Mouse (Mus musculus): Measurements from ENCODE around the gene Gm11562.
"Not testable (repeated sequence)": the region's sequence is repeated elsewhere in the genome, so short reads cannot be mapped to it uniquely, and the experiment has no call there.

Gene Gm11562

DNA sequence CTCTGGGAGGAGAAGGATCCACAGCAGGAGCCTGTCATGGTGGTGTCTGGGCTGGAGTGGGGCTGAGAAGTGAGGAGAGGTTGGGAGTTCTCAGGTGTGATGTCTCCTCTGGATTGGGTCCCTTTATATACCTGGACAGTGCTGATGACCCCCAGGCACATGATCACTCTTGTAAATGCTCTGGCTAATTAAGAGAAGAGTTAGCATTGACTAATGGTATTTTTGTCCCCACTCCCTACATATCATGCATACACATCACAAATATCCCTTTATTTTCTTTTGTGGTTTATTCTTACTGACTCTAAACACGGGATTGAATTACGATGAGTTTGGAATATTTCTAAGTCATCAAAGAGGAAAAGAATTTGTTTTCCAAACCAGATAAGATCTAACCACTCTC, at the start of gene Gm11562:
Gene Gm11562, minus strand, starts transcription at position 101 of the 400 bp plus-strand sequence.
- DNase-seq, result no peak

DNA sequence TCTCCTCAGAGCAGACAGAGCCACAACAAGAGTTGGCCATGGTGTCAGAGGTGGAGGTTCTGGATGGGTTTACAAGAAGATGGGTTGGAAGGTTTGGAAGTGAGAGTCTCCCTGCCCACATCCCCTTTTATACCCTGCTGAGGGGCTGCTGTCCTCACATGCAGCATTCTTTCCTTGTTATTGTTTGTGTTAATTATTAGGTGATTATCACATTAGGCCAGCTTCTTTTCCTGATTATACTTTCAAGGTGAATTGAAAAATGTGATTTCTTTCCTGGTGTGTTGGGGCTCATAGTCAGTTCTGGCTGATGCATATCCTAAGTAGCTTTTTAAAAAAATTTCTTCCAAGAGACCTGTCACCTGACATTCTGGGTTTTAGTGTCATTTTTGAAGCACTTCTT, 45.6 kb upstream of the Gm11562 start, which contains the start of gene Krtap4-6:
Gene Krtap4-6, minus strand, starts transcription at position 101 of the 400 bp plus-strand sequence.
- DNase-seq, result no peak

DNA sequence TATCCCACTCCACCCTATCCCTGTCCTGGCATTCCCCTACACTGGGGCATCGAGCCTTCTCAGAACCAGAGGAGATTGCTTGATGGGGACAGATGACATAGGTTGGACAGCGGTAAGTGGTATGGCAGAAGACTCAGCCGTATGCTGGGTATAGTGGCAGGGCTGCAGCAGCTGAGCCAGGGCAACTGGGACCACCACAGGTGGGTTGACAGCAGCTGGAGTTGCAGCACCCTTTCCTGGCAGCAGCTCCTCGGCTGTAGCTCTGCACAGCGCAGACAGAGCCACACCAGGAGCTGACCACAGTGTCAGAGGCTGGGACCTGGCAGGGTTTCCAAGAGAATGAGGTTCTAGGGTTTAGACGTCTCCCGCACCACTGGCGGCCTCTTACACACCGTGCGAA, 42.6 kb upstream of the Gm11562 start:
- DNase-seq, result no peak

DNA sequence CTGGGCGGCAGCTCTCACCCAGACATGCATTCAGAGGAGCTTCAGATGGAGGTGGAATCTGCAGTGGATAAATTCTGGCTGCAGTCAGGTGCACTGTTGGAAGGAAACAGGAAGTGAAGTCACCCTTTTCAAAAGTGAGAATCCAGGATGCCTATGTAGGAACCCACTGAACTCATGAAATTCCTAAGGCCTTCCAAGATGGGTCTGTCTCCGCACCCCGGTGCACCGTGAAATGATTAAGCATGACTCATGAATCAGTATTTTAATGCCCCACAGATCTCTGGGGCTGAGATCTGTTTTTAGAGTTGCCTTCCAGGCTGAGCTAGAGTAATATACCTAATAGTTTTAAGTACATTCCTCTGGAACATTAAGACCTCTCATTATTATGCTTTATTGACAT, 39.0 kb upstream of the Gm11562 start:
- no peak for DNase-seq

DNA sequence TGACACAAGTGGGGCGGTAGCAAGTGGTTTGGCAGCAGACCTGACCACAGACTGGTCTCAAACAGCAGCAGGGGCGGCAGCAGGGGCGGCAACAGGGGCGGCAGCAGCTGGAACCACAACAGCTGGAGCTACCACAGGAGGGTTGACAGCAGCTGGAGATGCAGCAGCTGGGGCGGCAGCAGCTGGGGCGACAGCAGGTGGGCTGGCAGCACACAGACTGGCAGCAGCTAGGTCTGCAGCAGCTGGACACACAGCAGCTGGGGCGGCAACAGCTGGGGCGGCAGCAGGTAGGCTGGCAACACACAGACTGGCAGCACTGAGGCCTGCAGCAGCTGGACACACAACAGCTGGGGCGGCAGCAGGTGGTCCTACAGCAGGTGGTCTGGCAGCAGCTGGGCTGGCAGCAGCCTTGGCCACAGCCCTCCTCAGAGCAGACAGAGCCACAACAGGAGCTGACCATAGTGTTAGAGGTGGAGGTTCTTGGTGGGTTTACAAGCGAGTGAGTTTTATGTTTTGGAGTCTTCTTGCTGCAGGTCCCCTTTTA, 38.3 kb upstream of the Gm11562 start, which contains the start of gene Gm11563:
Gene Gm11563, minus strand, starts transcription at position 494 of the 544 bp plus-strand sequence.
- not testable (repeated sequence) for DNase-seq

DNA sequence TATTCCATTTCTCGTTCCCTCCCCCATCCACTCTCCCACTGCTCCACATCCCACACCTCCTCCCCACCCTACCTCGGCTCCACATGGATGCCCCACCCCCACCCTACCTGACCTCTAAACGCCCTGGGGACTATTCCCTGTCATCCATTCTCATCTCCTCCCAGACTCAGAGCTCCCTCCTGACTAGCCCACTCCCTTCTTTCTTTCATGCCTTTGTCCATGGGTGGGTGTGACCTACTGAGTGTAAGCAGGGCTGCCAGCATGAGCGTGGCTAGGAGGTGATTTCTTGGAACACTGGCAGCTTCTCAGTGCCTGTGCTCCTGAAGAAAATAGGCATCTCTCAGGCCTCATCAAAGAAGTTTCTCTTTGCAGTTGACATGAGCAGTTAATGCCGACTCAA, 36.8 kb upstream of the Gm11562 start:
- DNase-seq, result no peak

DNA sequence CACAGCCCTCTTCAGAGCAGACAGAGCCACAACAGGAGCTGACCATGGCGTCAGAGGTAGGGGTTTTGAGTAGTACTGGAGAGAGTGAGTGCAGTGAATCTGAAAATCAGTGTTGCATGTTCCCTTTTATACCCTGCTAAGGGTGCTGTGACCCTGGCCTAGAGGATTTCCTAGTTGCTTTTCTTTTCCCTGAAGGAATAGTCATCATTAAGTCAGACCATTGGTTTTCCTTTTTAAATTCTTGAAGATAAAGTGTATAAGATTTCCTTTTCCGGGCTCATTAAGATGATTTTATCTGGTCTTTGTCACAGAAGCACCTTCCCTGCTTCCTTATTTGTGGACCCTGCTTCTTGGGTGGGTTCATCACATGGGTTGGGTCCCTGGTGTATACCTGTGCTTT, 29.9 kb upstream of the Gm11562 start, which contains the start of gene Gm11555:
Gene Gm11555, minus strand, starts transcription at position 101 of the 400 bp plus-strand sequence.
- DNase-seq, result no peak

DNA sequence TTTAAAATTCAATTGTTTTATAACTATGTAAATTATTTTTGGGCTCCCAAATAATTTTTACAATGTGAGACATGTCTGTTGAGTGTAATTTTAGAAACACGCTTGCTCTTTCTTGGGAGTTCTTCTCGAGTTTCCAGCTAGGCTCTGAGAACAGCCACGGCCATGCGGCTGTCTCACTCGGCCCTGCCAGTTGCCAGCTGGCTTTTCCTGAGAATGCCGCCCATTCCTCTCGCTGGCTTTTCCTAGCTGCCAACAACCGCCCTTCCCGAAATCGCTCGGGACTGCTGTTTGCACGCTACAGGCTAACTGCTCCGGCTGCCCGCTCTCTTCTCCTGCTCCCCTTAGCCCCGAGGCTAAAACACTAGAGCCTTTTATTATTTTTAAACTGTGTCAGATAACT, 26.2 kb upstream of the Gm11562 start:
- DNase-seq, result peak; percentile 22

DNA sequence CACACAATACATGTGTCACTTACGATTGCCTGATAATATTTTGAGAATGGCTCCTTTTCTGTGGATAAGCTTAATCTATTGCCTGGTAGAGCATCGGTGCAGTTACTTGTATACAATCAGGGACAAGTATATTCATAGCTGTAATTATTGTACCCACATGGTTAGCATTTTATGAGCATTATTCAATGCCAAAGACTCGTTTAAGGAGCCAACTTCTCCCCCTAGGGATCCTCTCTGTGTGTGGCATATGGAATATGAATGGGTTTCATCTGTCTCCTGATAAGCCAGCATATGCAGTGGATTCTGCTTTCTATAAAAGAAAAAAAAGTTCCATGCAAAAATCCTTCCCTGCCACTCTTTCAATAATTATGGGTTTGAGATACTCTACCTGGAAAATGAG, 24.1 kb upstream of the Gm11562 start:
- DNase-seq, result no peak

DNA sequence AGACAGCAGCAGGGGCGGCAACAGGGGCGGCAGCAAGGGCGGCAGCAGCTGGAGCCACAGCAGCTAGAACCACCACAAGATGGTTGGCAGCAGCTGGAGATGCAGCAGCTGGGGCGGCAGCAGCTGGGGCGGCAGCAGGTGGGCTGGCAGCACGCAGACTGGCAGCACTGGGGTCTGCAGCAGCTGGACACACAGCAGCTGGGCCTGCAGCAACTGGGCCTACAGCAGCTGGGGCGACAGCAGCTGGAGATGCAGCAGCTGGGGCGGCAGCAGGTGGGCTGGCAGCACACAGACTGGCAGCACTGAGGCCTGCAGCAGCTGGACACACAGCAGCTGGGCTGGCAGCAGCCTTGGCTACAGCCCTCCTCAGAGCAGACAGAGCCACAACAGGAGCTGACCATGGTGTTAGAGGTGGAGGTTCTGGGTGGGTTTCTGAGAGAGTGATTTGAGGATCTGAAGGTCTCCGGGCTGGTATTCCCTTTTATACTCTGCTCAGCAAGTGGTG, 23.5 kb upstream of the Gm11562 start, which contains the start of gene Krtap4-7:
Gene Krtap4-7, minus strand, starts transcription at position 455 of the 505 bp plus-strand sequence.
- not testable (repeated sequence) for DNase-seq

DNA sequence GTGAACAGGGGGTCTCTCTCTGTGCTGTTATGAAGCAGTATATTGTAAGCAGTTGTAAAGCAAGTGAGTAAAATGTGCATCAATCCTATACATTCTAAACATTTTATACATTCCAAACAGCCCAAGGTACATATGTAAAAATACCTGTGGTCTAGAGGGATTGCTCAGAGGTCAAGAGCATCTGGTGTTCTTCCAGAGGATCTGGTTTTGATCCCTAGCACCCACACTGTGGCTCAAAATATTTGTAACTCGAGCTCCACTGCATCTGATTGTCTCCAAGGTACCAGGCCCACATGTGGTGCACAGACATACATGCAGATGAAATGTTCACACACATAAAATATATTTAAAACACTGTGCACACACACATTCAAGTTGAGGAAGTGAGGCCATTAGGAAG, 20.7 kb upstream of the Gm11562 start:
- DNase-seq, result no peak

DNA sequence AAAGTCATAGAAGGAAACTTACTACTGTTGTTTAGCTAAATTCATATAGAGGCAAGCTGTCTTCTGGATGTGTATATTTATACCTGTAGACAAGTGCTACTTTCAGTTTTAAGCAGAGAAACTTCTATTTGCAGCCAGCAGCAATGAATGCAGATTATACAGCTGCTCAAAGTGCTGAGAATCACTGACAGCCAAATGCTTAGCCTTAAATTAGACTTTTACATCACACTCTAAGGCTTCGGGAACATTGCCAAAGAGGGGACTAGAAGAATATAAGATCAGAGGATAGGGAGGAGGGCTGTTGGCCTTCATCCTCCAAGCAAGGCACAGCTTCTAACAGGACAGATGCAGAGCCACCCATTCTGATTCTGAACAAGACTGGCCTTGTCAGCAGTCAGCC, 16.9 kb upstream of the Gm11562 start:
- DNase-seq, result no peak

DNA sequence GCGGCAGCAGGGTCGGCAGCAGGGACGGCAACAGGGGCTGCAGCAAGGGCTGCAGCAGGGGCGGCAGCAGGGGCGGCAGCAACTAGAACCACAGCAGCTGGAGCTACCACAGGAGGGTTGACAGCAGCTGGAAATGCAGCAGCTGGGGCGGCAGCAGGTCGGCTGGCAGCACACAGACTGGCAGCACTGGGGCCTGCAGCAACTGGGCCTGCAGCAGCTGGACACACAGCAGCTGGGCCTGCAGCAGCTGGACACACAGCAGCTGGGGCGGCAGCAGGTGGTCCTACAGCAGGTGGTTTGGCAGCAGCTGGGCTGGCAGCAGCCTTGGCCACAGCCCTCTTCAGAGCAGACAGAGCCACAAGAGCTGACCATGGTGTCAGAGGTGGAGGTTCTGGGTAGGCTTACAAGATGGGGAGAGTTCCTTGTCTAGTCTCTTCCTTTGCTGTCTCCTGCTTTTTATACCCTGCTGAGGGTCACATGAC, 14.5 kb upstream of the Gm11562 start, which contains the start of gene Krtap4-2:
Gene Krtap4-2, minus strand, starts transcription at position 432 of the 482 bp plus-strand sequence.
- DNase-seq, result no peak

DNA sequence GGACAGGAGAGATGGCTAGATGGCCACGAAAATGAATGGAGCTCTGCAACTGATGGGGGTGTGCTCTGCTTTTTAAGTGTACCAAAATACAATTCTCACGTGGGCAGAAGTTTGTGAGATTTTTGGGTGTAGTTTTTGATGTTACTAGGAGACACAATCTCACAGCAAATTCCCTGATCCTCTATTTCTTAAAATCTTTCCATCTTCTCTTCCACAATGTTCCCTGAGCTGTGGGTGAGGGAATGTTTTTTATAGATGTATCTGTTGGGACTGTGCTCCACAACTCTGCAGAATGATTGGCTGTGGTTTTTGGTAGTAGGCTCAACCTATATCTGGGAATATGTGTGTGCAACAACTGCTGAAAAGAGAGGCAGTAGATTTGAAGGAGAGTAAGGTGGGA, 13.1 kb upstream of the Gm11562 start:
- no peak for DNase-seq

DNA sequence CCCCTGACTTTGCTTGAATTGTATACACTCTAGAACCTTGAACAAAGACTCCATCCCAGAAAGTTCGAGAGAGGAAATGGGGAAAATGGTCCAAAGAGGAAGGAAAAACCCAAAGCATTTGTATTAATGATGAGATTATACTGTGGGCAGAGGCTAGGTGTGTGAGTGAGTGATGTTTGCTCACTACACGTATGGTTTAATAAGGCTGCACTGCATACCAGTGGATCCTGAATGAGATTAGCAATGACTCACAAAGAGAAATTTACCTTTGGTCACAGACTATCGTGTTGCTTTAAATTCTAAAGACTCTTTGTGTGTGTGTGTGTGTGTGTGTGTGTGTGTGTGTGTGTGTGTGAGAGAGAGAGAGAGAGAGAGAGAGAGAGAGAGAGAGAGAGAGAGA, 10.7 kb upstream of the Gm11562 start:
- DNase-seq, result no peak

DNA sequence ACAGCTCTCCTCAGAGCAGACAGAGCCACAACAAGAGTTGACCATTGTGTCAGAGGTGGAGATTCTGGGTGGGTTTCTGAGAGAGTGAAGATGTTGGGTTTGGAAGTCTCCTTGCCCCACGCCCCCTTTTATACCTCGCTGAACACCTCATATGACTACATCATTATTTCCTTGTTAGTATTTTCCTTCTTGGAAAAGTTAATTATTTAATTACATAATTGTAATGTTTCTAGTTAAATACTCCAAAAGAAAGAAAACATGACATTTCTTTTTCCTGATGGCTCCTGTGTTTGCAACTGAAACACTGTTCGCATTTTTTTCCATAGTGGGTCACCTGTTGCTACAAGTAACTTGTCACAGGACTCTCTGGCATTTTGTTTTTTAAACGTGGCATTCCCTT, 7.9 kb upstream of the Gm11562 start, which contains the start of gene Krtap4-1:
Gene Krtap4-1, minus strand, starts transcription at position 101 of the 400 bp plus-strand sequence.
- DNase-seq, result no peak

DNA sequence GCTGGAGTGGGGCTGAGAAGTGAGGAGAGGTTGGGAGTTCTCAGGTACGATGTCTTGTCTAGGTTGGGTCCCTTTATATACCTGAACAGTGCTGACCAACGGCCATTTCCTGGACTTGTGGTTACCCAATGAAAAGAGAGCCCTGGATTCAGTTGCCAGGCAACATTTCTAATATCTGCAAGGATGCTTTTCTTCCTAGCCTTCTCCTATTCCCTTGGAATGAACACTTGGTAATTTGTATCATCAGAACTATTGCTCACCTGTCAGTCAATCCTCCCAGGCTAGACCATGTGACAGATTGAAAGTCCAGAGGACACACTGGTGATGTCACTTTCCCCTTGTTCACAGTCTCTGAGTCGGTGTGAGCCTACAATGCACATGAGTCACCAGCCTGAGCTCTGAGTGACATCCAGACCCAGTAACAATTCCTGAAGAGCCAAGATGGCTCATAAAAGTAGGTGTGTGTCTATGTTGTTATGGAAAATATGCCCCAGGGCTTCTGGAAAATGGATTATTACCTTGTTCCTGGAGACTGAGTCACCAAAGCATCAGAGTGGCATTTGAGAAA, 5.4 kb downstream of the Gm11562 start, which contains the start of gene Krtap2-4:
Gene Krtap2-4, minus strand, starts transcription at position 51 of the 568 bp plus-strand sequence.
- no peak for DNase-seq

DNA sequence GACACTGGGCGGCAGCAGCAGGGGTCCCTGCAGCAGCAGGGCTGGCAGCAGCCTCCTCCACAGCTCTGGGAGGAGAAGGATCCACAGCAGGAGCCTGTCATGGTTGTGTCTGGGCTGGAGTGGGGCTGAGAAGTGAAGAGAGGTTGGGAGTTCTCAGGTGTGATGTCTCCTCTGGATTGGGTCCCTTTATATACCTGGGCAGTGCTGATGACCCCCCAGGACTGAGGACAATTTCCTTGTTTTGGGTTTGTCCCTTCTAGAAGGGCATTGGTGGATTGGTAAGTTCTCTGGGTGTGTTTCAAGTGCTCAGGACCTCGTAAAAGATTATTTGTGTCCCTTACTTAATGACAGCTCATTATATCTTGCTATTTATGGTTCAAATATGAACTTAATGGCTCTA, 10.1 kb downstream of the Gm11562 start, which contains the start of gene Gm11937:
Gene Gm11937, minus strand, starts transcription at position 101 of the 400 bp plus-strand sequence.
- not testable (repeated sequence) for DNase-seq

DNA sequence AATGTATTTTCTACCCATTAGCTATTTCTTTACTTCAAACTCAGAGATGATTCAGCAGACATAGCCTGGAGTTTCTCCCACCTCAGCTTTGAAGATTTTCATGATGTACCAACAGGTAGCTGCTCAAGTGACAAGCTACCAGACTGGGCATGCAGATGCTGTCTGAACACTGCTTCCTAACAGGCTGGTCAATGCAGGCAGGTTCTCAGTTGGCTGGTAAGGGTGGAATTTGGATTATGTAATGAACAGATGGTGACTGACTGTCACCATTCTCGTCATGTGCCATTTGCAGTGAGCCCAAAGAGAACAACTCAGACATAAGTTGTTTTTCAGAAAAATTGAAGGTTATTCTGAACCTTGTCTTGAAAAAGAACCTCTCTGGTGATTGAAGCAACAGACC, 11.1 kb downstream of the Gm11562 start:
- DNase-seq, result no peak

DNA sequence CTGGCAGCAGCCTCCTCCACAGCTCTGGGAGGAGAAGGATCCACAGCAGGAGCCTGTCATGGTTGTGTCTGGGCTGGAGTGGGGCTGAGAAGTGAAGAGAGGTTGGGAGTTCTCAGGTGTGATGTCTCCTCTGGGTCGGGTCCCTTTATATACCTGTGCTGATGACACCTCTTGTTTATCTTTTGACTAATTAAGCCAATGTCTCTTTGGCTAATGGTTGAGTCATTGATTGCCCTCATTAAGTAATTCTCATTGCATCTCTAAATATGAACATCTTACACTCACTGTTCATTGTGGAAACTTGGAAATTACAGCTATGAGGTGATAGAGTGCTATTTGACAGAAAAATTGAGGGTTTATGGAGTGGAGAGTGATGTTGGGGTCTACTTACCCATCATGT, 17.0 kb downstream of the Gm11562 start, which contains the start of gene Gm11938:
Gene Gm11938, minus strand, starts transcription at position 101 of the 400 bp plus-strand sequence.
- not testable (repeated sequence) for DNase-seq

DNA sequence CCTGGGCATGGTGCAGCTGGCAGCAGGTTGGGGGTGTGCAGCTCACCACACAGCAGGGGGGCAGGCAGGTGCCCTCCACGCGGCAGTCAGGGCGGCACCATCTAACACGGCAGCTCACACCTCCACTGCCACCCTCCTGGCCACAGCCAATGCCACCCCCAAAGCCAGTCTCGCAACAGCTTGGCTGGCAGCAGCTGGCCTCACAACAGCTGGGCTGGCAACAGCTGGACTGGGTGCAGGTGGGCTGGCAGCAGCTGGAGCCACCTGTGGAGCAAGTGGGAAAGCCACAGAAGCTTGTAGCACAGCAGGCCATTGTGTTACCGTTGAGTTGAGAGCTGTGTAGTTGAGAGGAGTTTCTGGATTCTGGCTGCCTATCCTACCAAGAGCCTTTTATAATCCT, 22.5 kb downstream of the Gm11562 start, which contains the start of gene Krtap9-3:
Gene Krtap9-3, minus strand, starts transcription at position 364 of the 400 bp plus-strand sequence.
- not testable (repeated sequence) for DNase-seq

DNA sequence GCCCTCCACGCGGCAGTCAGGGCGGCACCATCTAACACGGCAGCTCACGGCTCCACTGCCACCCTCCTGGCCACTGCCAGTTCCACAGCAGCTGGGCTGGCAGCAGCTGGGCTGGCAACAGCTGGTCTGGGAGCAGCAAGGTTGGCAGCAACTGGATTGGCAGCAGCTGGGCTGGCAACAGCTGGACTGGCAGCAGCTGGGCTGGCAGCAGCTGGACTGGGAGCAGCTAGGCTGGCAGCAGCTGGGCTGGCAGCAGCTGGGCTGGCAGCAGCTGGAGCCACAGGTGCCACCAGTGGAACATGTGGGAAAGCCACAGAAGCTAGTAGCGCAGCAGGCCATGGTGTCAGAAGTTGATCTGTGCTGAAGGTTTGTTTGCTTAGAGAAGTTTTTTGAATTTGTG, 29.3 kb downstream of the Gm11562 start, which contains the start of gene Krtap1-3:
Gene Krtap1-3, minus strand, starts transcription at position 359 of the 400 bp plus-strand sequence.
- DNase-seq, result no peak

DNA sequence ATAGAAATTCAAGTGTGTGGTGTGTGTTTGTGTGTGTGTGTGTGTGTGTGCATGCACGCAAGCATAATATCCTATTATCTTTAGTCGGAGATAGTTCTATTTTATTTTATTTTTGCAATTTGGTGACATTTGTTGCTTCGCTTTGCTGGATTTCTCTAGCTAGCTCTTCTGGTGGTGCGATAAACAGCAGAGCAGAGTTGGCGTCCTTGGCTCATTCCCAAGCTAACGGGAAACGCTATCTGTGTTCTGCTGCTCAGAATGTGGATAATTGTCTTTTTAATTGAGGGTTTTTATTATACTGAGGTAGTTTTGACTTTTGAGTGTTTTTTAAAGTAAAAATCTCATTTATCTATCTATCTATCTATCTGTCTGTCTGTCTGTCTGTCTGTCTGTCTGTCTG, 35.1 kb downstream of the Gm11562 start:
- peak; percentile 21 for DNase-seq

Measured in right cerebral cortex, postnatal 14 days (tissue).